9 mouse cellular contexts compared by ENCODE assay signal in genomic region chr11:63098016-63098415, GRCm38 (mm10).
"Had no signal": no experiment of that assay in that cellular context is flagged by ENCODE, and none has a peak within 500 bp of the region (broad histone marks: within the 10 kb centered on the region; RNA-seq: fewer than 3 reads in every experiment).

No protein-coding gene starts in this region.

- DNase-seq: gastrocnemius, adult 2 months; gastrocnemius, postnatal 10 days; gastrocnemius, postnatal 25 days; heart, postnatal 10 days; heart, postnatal 4 days; kidney, postnatal 14 days; liver; liver, embryonic 13.5 days; liver, postnatal 0 days had no signal
